16 mouse cellular contexts compared by ENCODE assay signal in the genomic region with DNA sequence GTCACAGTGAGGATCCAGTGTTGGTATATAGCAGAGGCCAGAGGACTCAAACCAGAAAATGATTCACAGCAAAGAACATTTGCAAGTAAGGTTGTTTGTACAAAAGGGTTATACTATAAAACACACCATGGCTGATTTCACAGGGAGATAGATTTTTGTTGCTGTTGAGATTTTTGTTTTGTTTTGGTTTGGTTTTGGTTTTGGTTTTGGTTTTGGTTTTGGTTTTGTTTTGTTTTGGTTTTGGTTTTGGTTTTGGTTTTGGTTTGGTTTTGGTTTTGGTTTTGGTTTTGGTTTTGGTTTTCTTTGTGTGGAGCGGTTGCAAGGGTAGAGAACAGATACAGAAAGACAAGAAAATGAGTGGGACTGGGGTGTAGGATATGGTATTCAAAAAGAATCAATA.
"Had no signal": no experiment of that assay in that cellular context is flagged by ENCODE, and none has a peak within 500 bp of the region (broad histone marks: within the 10 kb centered on the region; RNA-seq: fewer than 3 reads in every experiment).

No protein-coding gene starts in this region.

- H3K36me3 ChIP-seq: neural tube, embryonic 13.5 days; neural tube, embryonic 15.5 days; stomach, embryonic 15.5 days had no signal

- H3K4me3 ChIP-seq: neural tube, embryonic 13.5 days; neural tube, embryonic 15.5 days; stomach, embryonic 15.5 days had no signal

- H3K9me3 ChIP-seq: neural tube, embryonic 13.5 days; neural tube, embryonic 15.5 days; stomach, embryonic 15.5 days had no signal

- H3K4me2 ChIP-seq: neural tube, embryonic 13.5 days; neural tube, embryonic 15.5 days; stomach, embryonic 15.5 days had no signal

- DNase-seq: retina, postnatal 1 day; right cerebral cortex, adult 18-20 months; right cerebral cortex, postnatal 14 days; right cerebral cortex, postnatal 25 days; right cerebral cortex, postnatal 4 days; spleen, adult 18-20 months; thymus, adult 18-20 months; thymus, adult 2 months; thymus, postnatal 14 days; thymus, postnatal 25 days; thymus, postnatal 36 days; thymus, postnatal 4 days had no signal

- H3K9ac ChIP-seq: neural tube, embryonic 13.5 days; neural tube, embryonic 15.5 days; stomach, embryonic 15.5 days had no signal

- H3K4me1 ChIP-seq: neural tube, embryonic 15.5 days; stomach, embryonic 15.5 days had no signal

- H3K27me3 ChIP-seq: neural tube, embryonic 13.5 days; neural tube, embryonic 15.5 days; stomach, embryonic 15.5 days had no signal

- H3K27ac ChIP-seq: neural tube, embryonic 13.5 days; neural tube, embryonic 15.5 days; stomach, embryonic 15.5 days; stomach, postnatal 0 days had no signal
